Mouse (Mus musculus): ENCODE measurements around the gene Palmd.

GRCm38 (mm10) chr3:116964426-116964825 lies 4.4 kb downstream of the Palmd start:
- TF ChIP-seq CTCF (conservative IDR thresholded peaks at IDR 0.05; ENCODE audit: insufficient read depth, insufficient read length, low read depth, low read length) (no peak), POLR2A (IDR thresholded peaks at IDR 0.05; ENCODE audit: low read depth, low read length) (no peak)

Data from kidney, adult 2 months (tissue).